Mouse (Mus musculus) kidney, postnatal 0 days (tissue): ENCODE measurements at regions not wholly inside any gene's neighbourhood (a gene's known extent, or its start where the extent isn't known, plus 50 kb on each side); places are given as distances from the start of the nearest gene placed in this dataset.

ENCODE experiments used
- ATAC-seq: fragments of 200-750 bp; cut with Nextera tagmentation; replicated peaks from 2 replicates; pipeline ENCODE4 v1.8.0; 2017; ENCODE audit warnings: low read depth, moderate number of reproducible peaks, moderate TSS enrichment, moderate library complexity; ENCODE audit not compliant: low FRiP score
- DNase-seq: peaks from one replicate; pipeline ENCODE4 v3.0.0-alpha.2; 2016; ENCODE audit warnings: low spot score
- H3K27ac ChIP-seq: fragments of 300-500 bp; sonication (generic); 2 replicates; pipeline ENCODE4 v1.5.1; 2014; ENCODE audit warnings: mild to moderate bottlenecking
- H3K27me3 ChIP-seq: fragments of 300-500 bp; sonication (generic); 2 replicates; pipeline ENCODE4 v1.6.1; 2014; ENCODE audit warnings: low read length, mixed read lengths; ENCODE audit not compliant: insufficient read depth
- H3K36me3 ChIP-seq: fragments of 300-500 bp; sonication (generic); 2 replicates; pipeline ENCODE4 v1.6.1; 2014; ENCODE audit warnings: low read length, mixed read lengths; ENCODE audit not compliant: insufficient read depth
- H3K4me1 ChIP-seq: fragments of 300-500 bp; sonication (generic); replicated peaks from 2 replicates; pipeline ENCODE4 v1.6.1; 2014; ENCODE audit warnings: antibody characterized with exemption, low read length, mixed read lengths; ENCODE audit not compliant: insufficient read depth
- H3K4me2 ChIP-seq: fragments of 300-500 bp; sonication (generic); 2 replicates; pipeline ENCODE4 v1.6.1; 2014; ENCODE audit warnings: mild to moderate bottlenecking, low read length, moderate library complexity, mixed read lengths
- H3K4me3 ChIP-seq: fragments of 300-500 bp; sonication (generic); replicated peaks from 2 replicates; pipeline ENCODE4 v1.5.1; 2014; ENCODE audit warnings: low read depth, low read length
- H3K9ac ChIP-seq: fragments of 300-500 bp; sonication (generic); 2 replicates; pipeline ENCODE4 v1.6.1; 2014; ENCODE audit warnings: low read depth, low read length
- H3K9me3 ChIP-seq: fragments of 300-500 bp; sonication (generic); replicated peaks from 2 replicates; pipeline ENCODE4 v1.6.1; 2016; ENCODE audit warnings: low read length, inconsistent platforms, mixed read lengths
- CTCF ChIP-seq: IDR thresholded peaks from 2 replicates; pipeline ENCODE4 v1.5.1; 2016; ENCODE audit warnings: antibody characterized with exemption, low read depth, mild to moderate bottlenecking, moderate library complexity
- WGBS: fragments of 180-500 bp; shearing (Covaris S2); extraction: QIAGEN DNeasy Blood & Tissue Kit; methylation state at CpG from one replicate; pipeline ENCODE4 v1.1.7; 2014; 5-methylcytosine and 5-hydroxymethylcytosine counted together

DNA sequence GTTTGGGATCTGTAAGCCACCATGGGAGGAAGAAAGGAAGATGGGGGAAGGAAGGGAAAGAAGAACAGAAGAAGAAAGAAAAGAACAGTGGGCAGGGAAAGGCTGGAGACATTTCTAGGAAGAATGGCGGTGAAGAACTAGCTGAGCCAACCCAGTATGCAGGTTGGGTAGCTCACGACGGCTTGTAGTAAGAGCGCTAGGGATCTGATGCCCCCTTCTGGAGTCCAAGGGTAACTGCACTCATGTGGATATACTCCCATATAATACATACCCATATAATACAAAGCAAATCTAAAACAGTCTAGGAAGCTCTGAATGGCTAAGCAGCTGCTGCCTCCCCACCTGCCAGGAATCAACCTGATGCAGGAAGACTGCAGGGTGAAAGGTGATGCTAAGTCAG lies 100.2 kb upstream of the Gli2 start:
- TF ChIP-seq CTCF, result no peak
- H3K4me1 ChIP-seq, result no peaks in the 10 kb centered on the region
- no peak overlapping the region for H3K27ac ChIP-seq
- no peaks in the 10 kb centered on the region for H3K27me3 ChIP-seq
- DNase-seq (no peak), ATAC-seq (no peak)
- WGBS, result 98% methylated on average over 4 of the region's 4 CpGs
- no peaks in the 10 kb centered on the region for H3K9me3 ChIP-seq
- H3K4me2 ChIP-seq, result no peak overlapping the region
- no peak overlapping the region for H3K9ac ChIP-seq
- no peaks in the 10 kb centered on the region for H3K36me3 ChIP-seq
- H3K4me3 ChIP-seq, result no peak overlapping the region

DNA sequence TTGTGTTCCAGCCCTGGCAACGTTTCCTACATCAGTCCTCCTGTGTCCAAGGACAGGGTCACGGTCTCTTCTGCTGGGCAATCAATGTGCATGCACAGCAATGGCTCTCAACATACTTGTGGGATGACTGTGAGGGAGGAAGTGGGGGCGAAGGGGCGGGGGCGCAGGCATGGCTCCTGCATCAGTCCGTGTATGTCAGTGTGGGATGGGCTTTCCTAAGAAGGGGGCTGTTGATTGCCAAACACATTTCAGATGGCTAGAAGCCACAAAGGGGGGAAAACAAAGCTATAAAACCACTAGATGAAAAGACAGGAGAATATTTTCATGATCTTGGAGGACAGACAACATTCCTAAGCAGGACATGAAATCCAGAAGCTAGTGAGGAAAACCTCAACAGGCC lies 99.4 kb upstream of the Gli2 start:
- Histone ChIP-seq H3K9me3 (no peaks in the 10 kb centered on the region), H3K27ac (no peak overlapping the region), H3K36me3 (no peaks in the 10 kb centered on the region), H3K27me3 (no peaks in the 10 kb centered on the region), H3K4me3 (no peak overlapping the region), H3K4me1 (no peaks in the 10 kb centered on the region), H3K9ac (no peak overlapping the region), H3K4me2 (no peak overlapping the region)
- TF ChIP-seq CTCF, result no peak
- ATAC-seq, result no peak
- 75% methylated on average over 6 of the region's 6 CpGs for WGBS
- peak; percentile 41 for DNase-seq

DNA sequence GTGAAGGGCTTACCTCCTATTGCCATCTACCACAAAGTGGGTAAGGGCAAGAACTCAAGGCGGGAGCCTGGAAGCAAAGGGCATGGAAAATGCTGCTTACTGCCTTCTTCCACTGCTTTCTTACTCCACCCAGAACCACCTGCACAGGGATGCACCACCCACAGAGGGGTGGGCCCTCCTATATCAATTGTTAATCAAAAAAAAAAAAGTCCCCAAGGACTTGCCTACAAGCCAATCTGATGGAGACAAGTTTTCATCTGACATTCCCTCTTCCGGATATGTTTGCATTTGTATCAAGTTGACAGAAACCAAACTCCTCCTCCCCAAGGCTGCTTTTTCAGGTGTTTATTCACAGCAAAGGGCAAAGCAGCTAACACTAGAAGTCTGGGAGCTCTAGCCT lies 94.1 kb upstream of the Gli2 start:
- Histone ChIP-seq H3K9me3 (no peaks in the 10 kb centered on the region), H3K27me3 (no peaks in the 10 kb centered on the region), H3K36me3 (no peaks in the 10 kb centered on the region), H3K27ac (no peak overlapping the region), H3K9ac (no peak overlapping the region), H3K4me2 (no peak overlapping the region), H3K4me1 (no peaks in the 10 kb centered on the region), H3K4me3 (no peak overlapping the region)
- TF ChIP-seq CTCF, result no peak
- DNase-seq, result no peak
- ATAC-seq, result no peak
- WGBS, result 58% methylated on average over 2 of the region's 2 CpGs

DNA sequence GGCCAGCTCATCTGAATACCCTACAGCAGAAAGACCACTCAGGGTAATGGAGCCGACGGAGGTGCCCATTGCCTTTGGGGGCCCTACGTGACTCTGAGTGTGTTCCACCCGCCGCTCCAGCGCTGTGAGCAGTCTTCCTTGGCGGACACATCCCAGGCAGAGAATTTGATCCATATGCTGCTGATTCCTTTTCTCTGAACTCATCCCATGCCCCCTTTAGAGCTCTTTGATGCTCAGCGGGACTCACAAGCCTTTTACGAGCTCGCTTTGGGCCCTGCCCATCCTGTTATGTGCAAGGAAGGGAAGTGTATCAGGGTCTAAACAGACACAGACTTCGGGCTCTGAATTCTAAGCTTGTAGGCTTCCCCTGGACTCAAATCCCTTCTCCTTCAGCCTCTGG lies 90.4 kb upstream of the Gli2 start:
- peak; percentile 19 for DNase-seq
- WGBS, result 29% methylated on average over 11 of the region's 11 CpGs

DNA sequence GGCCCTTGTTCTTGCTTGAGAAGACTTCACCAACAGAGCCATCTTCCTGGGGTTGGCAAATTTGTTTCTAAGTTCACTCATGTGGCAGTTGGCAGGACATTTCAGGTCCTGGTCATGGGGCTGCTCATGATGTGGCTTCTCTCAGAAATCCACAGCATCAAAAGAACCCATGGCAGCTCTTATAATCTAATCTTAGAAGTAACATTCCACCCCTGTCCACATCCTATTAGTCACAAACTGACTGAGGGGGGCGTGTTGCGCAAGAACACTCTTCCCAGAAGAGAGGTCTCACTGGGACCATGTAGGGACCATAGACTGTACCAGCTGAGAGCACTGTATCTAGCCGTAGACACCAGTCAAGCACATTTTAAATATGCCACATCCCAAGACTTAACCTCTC lies 75.6 kb upstream of the Gli2 start:
- Histone ChIP-seq H3K36me3 (no peaks in the 10 kb centered on the region), H3K9me3 (no peaks in the 10 kb centered on the region), H3K4me2 (no peak overlapping the region), H3K27me3 (no peaks in the 10 kb centered on the region), H3K4me1 (no peaks in the 10 kb centered on the region), H3K4me3 (no peak overlapping the region), H3K9ac (no peak overlapping the region), H3K27ac (no peak overlapping the region)
- WGBS, result 88% methylated on average over 3 of the region's 3 CpGs
- ATAC-seq (no peak), DNase-seq (no peak)
- TF ChIP-seq CTCF, result no peak

More for the DNA sequence above, 90.4 kb upstream of the Gli2 start:
- no peaks in the 10 kb centered on the region for H3K27me3 ChIP-seq
- no peak for ATAC-seq
- no peak overlapping the region for H3K4me2 ChIP-seq
- no peaks in the 10 kb centered on the region for H3K36me3 ChIP-seq
- no peaks in the 10 kb centered on the region for H3K4me1 ChIP-seq
- H3K9ac ChIP-seq, result no peak overlapping the region
- H3K4me3 ChIP-seq, result no peak overlapping the region
- H3K27ac ChIP-seq, result no peak overlapping the region
- H3K9me3 ChIP-seq, result no peaks in the 10 kb centered on the region
- TF ChIP-seq CTCF, result no peak

DNA sequence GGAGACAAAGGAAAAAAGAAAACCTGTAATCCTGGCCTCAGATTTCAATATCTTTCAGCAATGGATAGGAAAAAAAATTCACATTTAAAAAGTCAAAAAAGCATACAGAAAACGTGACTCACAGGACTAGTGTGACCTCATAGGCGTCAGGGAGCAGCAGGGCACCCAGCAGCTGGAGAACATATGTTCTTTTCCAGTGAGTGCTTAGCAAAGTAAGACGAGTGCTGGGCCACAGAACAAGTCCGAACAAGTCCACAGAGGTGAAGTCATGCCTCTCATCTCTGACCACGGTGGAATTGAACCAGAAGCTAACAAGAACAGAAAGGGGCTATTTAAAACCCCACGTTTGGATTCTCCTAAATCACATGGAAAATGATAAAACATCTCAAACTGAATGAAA lies 72.1 kb upstream of the Gli2 start:
- H3K9ac ChIP-seq, result no peak overlapping the region
- DNase-seq, result no peak
- H3K27me3 ChIP-seq, result no peaks in the 10 kb centered on the region
- TF ChIP-seq CTCF, result no peak
- no peaks in the 10 kb centered on the region for H3K9me3 ChIP-seq
- H3K4me3 ChIP-seq, result no peak overlapping the region
- H3K27ac ChIP-seq, result no peak overlapping the region
- H3K36me3 ChIP-seq, result no peaks in the 10 kb centered on the region
- no peaks in the 10 kb centered on the region for H3K4me1 ChIP-seq
- no peak overlapping the region for H3K4me2 ChIP-seq
- ATAC-seq, result no peak
- 64% methylated on average over 6 of the region's 6 CpGs for WGBS

DNA sequence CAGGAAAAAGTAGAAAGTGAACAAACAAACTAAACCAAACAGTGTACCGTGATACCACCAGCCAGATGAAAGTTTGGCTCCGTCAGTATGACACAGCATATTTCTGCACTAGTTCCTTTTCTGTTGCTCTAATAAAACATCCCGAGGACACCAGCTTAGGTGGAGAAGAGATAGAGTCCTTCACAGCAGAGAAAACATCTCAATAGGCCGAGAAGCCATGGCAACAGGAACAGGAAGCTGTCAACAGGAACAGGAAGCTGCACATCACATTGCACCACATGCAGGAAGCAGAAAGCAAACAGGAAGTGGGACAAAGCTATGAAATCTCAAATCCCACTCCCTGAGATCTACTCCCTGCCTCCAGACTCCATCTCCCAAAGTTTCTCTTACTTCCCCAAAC lies 71.4 kb upstream of the Gli2 start:
- no peaks in the 10 kb centered on the region for H3K27me3 ChIP-seq
- 84% methylated on average over 4 of the region's 4 CpGs for WGBS
- no peaks in the 10 kb centered on the region for H3K4me1 ChIP-seq
- no peak overlapping the region for H3K4me3 ChIP-seq
- DNase-seq, result no peak
- no peak for TF ChIP-seq CTCF
- ATAC-seq, result no peak
- no peak overlapping the region for H3K27ac ChIP-seq
- H3K9ac ChIP-seq, result no peak overlapping the region
- no peak overlapping the region for H3K4me2 ChIP-seq
- no peaks in the 10 kb centered on the region for H3K9me3 ChIP-seq
- no peaks in the 10 kb centered on the region for H3K36me3 ChIP-seq
